ENCODE assay signal across 22 mouse cellular contexts in genomic region chr6:20673219-20673618, GRCm38 (mm10).
A peak's percentile ranks its signal among the peaks of the same experiment; 100 is the strongest.
DNase-seq lines count a peak whose midpoint lies in the region; ATAC-seq and TF ChIP-seq lines count a peak whose summit lies in the region.
"Had no signal": no experiment of that assay in that cellular context is flagged by ENCODE, and none has a peak within 500 bp of the region (broad histone marks: within the 10 kb centered on the region; RNA-seq: fewer than 3 reads in every experiment).

No protein-coding gene starts in this region.

- H3K27ac ChIP-seq in kidney, embryonic 15.5 days: no peak overlapping the region
- H3K27ac ChIP-seq in kidney, postnatal 0 days: no peak overlapping the region
- H3K27ac ChIP-seq: embryonic facial prominence, embryonic 13.5 days; embryonic facial prominence, embryonic 15.5 days; forebrain, embryonic 10.5 days; forebrain, embryonic 12.5 days had no signal

- no peaks in the 10 kb centered on the region for H3K9me3 ChIP-seq in kidney, embryonic 15.5 days (replicated peaks)
- H3K9me3 ChIP-seq in kidney, postnatal 0 days (replicated peaks; ENCODE audit: low read length): no peaks in the 10 kb centered on the region
- H3K9me3 ChIP-seq: embryonic facial prominence, embryonic 13.5 days; embryonic facial prominence, embryonic 15.5 days; forebrain, embryonic 10.5 days; forebrain, embryonic 12.5 days had no signal

- ATAC-seq in kidney, embryonic 15.5 days (replicated peaks; ENCODE audit: low FRiP score): peak; percentile 60
- no peak for ATAC-seq in kidney, postnatal 0 days (replicated peaks; ENCODE audit: low FRiP score, low read depth)
- ATAC-seq: forebrain, embryonic 14.5 days had no signal

- H3K4me2 ChIP-seq in kidney, embryonic 15.5 days: no peak overlapping the region
- H3K4me2 ChIP-seq in kidney, postnatal 0 days (ENCODE audit: low read length): no peak overlapping the region
- H3K4me2 ChIP-seq: embryonic facial prominence, embryonic 13.5 days; embryonic facial prominence, embryonic 15.5 days; forebrain, embryonic 12.5 days had no signal

- no peak for DNase-seq in kidney, adult 9 months
- DNase-seq in kidney, postnatal 0 days (ENCODE audit: low spot score): peak; percentile 70
- DNase-seq in kidney, postnatal 4 days: no peak
- DNase-seq in retina, postnatal 1 day: peak; percentile 3
- DNase-seq in retina, embryonic 14.5 days (ENCODE audit: low spot score): no peak
- DNase-seq: adrenal gland, adult 2 months; adrenal gland, postnatal 10 days; adrenal gland, postnatal 25 days; cerebellum, adult 11 months; cerebellum, adult 18-20 months; cerebellum, adult 8-10 months; cerebellum, adult 9-11 months; cerebellum, postnatal 14 days; cerebellum, postnatal 36 days; embryo, embryonic 11 days had no signal

- H3K9ac ChIP-seq in kidney, embryonic 15.5 days: no peak overlapping the region
- no peak overlapping the region for H3K9ac ChIP-seq in kidney, postnatal 0 days (ENCODE audit: low read depth, low read length)
- H3K9ac ChIP-seq: embryonic facial prominence, embryonic 13.5 days; embryonic facial prominence, embryonic 15.5 days; forebrain, embryonic 12.5 days had no signal

- H3K36me3 ChIP-seq in kidney, embryonic 15.5 days: no peaks in the 10 kb centered on the region
- H3K36me3 ChIP-seq in kidney, postnatal 0 days (ENCODE audit: insufficient read depth, low read length): no peaks in the 10 kb centered on the region
- H3K36me3 ChIP-seq: embryonic facial prominence, embryonic 13.5 days; embryonic facial prominence, embryonic 15.5 days; forebrain, embryonic 10.5 days; forebrain, embryonic 12.5 days had no signal

- TF ChIP-seq CTCF in kidney, postnatal 0 days (IDR thresholded peaks at IDR 0.05; ENCODE audit: low read depth): no peak

- H3K4me1 ChIP-seq in kidney, embryonic 15.5 days: no peaks in the 10 kb centered on the region
- no peaks in the 10 kb centered on the region for H3K4me1 ChIP-seq in kidney, postnatal 0 days (replicated peaks; ENCODE audit: insufficient read depth, low read length)
- H3K4me1 ChIP-seq: embryonic facial prominence, embryonic 13.5 days; embryonic facial prominence, embryonic 15.5 days; forebrain, embryonic 10.5 days; forebrain, embryonic 12.5 days had no signal

- 69% methylated on average over 1 of the region's 1 CpGs for WGBS in kidney, embryonic 15.5 days
- 60% methylated on average over 1 of the region's 1 CpGs for WGBS in kidney, postnatal 0 days

- no peak overlapping the region for H3K4me3 ChIP-seq in kidney, embryonic 15.5 days (replicated peaks)
- no peak overlapping the region for H3K4me3 ChIP-seq in kidney, postnatal 0 days (replicated peaks; ENCODE audit: low read depth, low read length)
- H3K4me3 ChIP-seq: embryonic facial prominence, embryonic 13.5 days; embryonic facial prominence, embryonic 15.5 days; erythroblast, embryonic 14.5 days; forebrain, embryonic 10.5 days; forebrain, embryonic 12.5 days had no signal

- no peaks in the 10 kb centered on the region for H3K27me3 ChIP-seq in kidney, embryonic 15.5 days
- H3K27me3 ChIP-seq in kidney, postnatal 0 days (ENCODE audit: insufficient read depth, low read length): no peaks in the 10 kb centered on the region
- H3K27me3 ChIP-seq: embryonic facial prominence, embryonic 13.5 days; embryonic facial prominence, embryonic 15.5 days; forebrain, embryonic 12.5 days had no signal

Comparison
In these comparisons a context has a peak if more than half of its experiments do, and no peak if none do; other contexts are left out.
1. DNase-seq: peak in kidney, postnatal 0 days (single experiment) and retina, postnatal 1 day (single experiment); none in kidney, adult 9 months (single experiment), kidney, postnatal 4 days (0 of 2) and retina, embryonic 14.5 days (single experiment).